Mouse (Mus musculus): ENCODE measurements around the gene Mthfr.

GRCm38 (mm10) chr4:148101801-148102527, 63.1 kb downstream of the Mthfr start:
- TF ChIP-seq CTCF (IDR thresholded peaks at IDR 0.05; ENCODE audit: low read depth) (peak; percentile 51), EP300 (IDR thresholded peaks at IDR 0.05; ENCODE audit: low read depth) (no peak)

Data from liver, embryonic 14.5 days (tissue).